Mouse (Mus musculus): ENCODE measurements around the gene 4930558K02Rik. TPM values are rescaled to one million over a fixed set of nuclear protein-coding genes. Genes with fewer than 3 reads are reported as not detected.

Gene 4930558K02Rik
- total and polyA plus RNA-seq, 3 experiments = not detected

- Histone ChIP-seq H3K79me2 (replicated peaks; ENCODE audit: control insufficient read depth, extremely low read depth, insufficient read depth, poor library complexity, severe bottlenecking) (no peaks in the 10 kb centered on the region), H3K36me3 (replicated peaks in 1 of 2; ENCODE audit: control insufficient read depth in 1 of 2, insufficient read depth in 1 of 2, low read length in 1 of 2) (no peaks in the 10 kb centered on the region), H3K27ac (ENCODE audit: insufficient read depth, low read depth) (no peak overlapping the region), H3K4me1 (ENCODE audit: control insufficient read depth in 1 of 2, insufficient read depth in 2 of 2) (peaks cover 6 to 12% of the 10 kb centered on the region in 2 experiments), H3K9me3 (replicated peaks; ENCODE audit: low read length) (no peaks in the 10 kb centered on the region), H3K4me2 (ENCODE audit: insufficient read depth, low read depth, poor library complexity, severe bottlenecking) (no peak overlapping the region), H3K27me3 (replicated peaks) (no peaks in the 10 kb centered on the region), H3K9ac (ENCODE audit: insufficient read depth, low read depth) (no peak overlapping the region), H3K4me3 (replicated peaks in 1 of 3; ENCODE audit: low read depth in 2 of 3, low read length in 2 of 3, poor library complexity in 1 of 3) (no peak overlapping the region)
- TF ChIP-seq PAX5 (IDR thresholded peaks at IDR 0.05; ENCODE audit: low read length) = no peak
- TF ChIP-seq JUN (IDR thresholded peaks at IDR 0.05; ENCODE audit: insufficient read depth, low read depth, low read length) = no peak
- TF ChIP-seq MAZ (IDR thresholded peaks at IDR 0.05; ENCODE audit: low read depth, low read length) = no peak
- no peak for TF ChIP-seq USF1 (IDR thresholded peaks at IDR 0.05; ENCODE audit: low read depth, low read length)
- TF ChIP-seq NRF1 (IDR thresholded peaks at IDR 0.05; ENCODE audit: low read depth, low read length) = no peak
- no peak for TF ChIP-seq GABPA (IDR thresholded peaks at IDR 0.05; ENCODE audit: insufficient replicate concordance, low read depth, low read length)
- TF ChIP-seq ZKSCAN1 (IDR thresholded peaks at IDR 0.05; ENCODE audit: borderline replicate concordance, low read depth, low read length) = no peak
- no peak for TF ChIP-seq SMC3 (IDR thresholded peaks at IDR 0.05; ENCODE audit: low read depth, low read length)
- no peak for TF ChIP-seq MEF2A (IDR thresholded peaks at IDR 0.05; ENCODE audit: borderline replicate concordance, low read depth, low read length)
- no peak for TF ChIP-seq RAD21 (IDR thresholded peaks at IDR 0.05; ENCODE audit: low read depth, low read length)
- no peak for TF ChIP-seq POLR2AphosphoS2 (IDR thresholded peaks at IDR 0.05; ENCODE audit: low read depth, low read length)
- no peak for TF ChIP-seq ZMIZ1 (IDR thresholded peaks at IDR 0.05; ENCODE audit: low read depth, low read length)
- no peak for TF ChIP-seq E2F4 (IDR thresholded peaks at IDR 0.05; ENCODE audit: insufficient replicate concordance, low read depth, low read length)
- TF ChIP-seq ZNF384 (IDR thresholded peaks at IDR 0.05; ENCODE audit: low read depth, low read length) = no peak
- TF ChIP-seq USF2 (conservative IDR thresholded peaks at IDR 0.05; ENCODE audit: low read depth, low read length) = no peak
- DNase-seq (ENCODE audit: extremely low read depth) = no peak
- dilution Hi-C loops (cut with MboI; ENCODE audit: extremely low pct_ligation_motif_present, extremely low pct_unique_long_range_greater_than_20kb, low sequenced_read_pairs) = no loop called here
- in situ Hi-C loops (cut with MboI; ENCODE audit: low pct_ligation_motif_present, low pct_unique_long_range_greater_than_20kb, low sequenced_read_pairs) = loop anchor here (5.0 to 25.0 kb wide), 2 partner anchors 39 to 569 kb away; partner anchors contain the start of gene Tnfsf4
These were observed 23.6 kb downstream of the 4930558K02Rik start for GRCm38 (mm10) chr1:161955846-161956245.

GRCm38 (mm10) chr1:161952599-161952998 lies 26.8 kb downstream of the 4930558K02Rik start:
- dilution Hi-C loops (cut with MboI; ENCODE audit: extremely low pct_ligation_motif_present, extremely low pct_unique_long_range_greater_than_20kb, low sequenced_read_pairs) = no loop called here
- Histone ChIP-seq H3K27ac (ENCODE audit: insufficient read depth, low read depth) (no peak overlapping the region), H3K4me3 (replicated peaks in 1 of 3; ENCODE audit: low read depth in 2 of 3, low read length in 2 of 3, poor library complexity in 1 of 3) (no peak overlapping the region), H3K4me1 (ENCODE audit: control insufficient read depth in 1 of 2, insufficient read depth in 2 of 2) (peaks cover 4 to 11% of the 10 kb centered on the region in 2 experiments; a peak in 3 of 4 replicates), H3K9ac (ENCODE audit: insufficient read depth, low read depth) (no peak overlapping the region), H3K9me3 (replicated peaks; ENCODE audit: low read length) (no peaks in the 10 kb centered on the region), H3K4me2 (ENCODE audit: insufficient read depth, low read depth, poor library complexity, severe bottlenecking) (no peak overlapping the region), H3K27me3 (replicated peaks) (no peaks in the 10 kb centered on the region), H3K79me2 (replicated peaks; ENCODE audit: control insufficient read depth, extremely low read depth, insufficient read depth, poor library complexity, severe bottlenecking) (no peaks in the 10 kb centered on the region), H3K36me3 (replicated peaks in 1 of 2; ENCODE audit: control insufficient read depth in 1 of 2, insufficient read depth in 1 of 2, low read length in 1 of 2) (no peaks in the 10 kb centered on the region)
- DNase-seq (ENCODE audit: extremely low read depth) = no peak
- in situ Hi-C loops (cut with MboI; ENCODE audit: low pct_ligation_motif_present, low pct_unique_long_range_greater_than_20kb, low sequenced_read_pairs) = loop anchor here (25.0 kb wide), 1 partner anchor 565 kb away; the partner anchor contains the start of gene Tnfsf4
- TF ChIP-seq E2F4 (IDR thresholded peaks at IDR 0.05; ENCODE audit: insufficient replicate concordance, low read depth, low read length) = no peak
- TF ChIP-seq SIN3A (IDR thresholded peaks at IDR 0.05; ENCODE audit: low read length) = no peak
- no peak for TF ChIP-seq USF2 (conservative IDR thresholded peaks at IDR 0.05; ENCODE audit: low read depth, low read length)
- TF ChIP-seq MAZ (IDR thresholded peaks at IDR 0.05; ENCODE audit: low read depth, low read length) = no peak
- no peak for TF ChIP-seq MAX (IDR thresholded peaks at IDR 0.05; ENCODE audit: low read length)
